Mouse (Mus musculus): Measurements from ENCODE around the gene Timm22. TPM values are rescaled to one million over a fixed set of nuclear protein-coding genes. Genes with fewer than 3 reads are reported as not detected.

Timm22 gene
- total and polyA plus RNA-seq, 3 experiments: 22.8 to 29.9 (median 25.0) TPM

DNA sequence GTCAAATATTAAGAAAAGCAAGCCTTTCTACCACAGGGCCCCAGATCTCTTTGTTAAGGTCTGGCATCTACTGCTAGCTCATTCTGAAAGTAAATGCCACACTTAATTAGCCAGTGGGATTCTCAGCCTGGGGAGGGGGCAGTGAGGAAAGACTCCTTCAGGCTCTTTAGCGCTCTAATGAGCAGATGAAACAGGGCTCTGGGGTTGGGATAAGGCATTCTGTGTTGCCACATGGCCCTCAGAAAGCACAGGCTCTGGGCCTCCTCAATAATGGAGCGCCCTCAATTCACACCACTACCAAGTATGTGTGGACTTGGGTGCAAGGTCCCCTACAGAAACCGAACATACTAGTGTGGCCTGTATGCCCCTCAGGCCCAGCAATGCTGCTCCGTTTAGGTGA, 21.7 kb upstream of the Timm22 start:
- DNase-seq (ENCODE audit: low spot score) (no peak), ATAC-seq (ENCODE audit: extremely low read depth, insufficient number of reproducible peaks, low FRiP score, poor library complexity, severe bottlenecking) (no peak)
- TF ChIP-seq TAL1 (conservative IDR thresholded peaks at IDR 0.05; ENCODE audit: low read depth, low read length) (no peak), GATA2 (IDR thresholded peaks at IDR 0.05; ENCODE audit: borderline replicate concordance, low read depth, low read length) (no peak), CTCF (IDR thresholded peaks at IDR 0.05; ENCODE audit: low read depth, low read length) (no peak), POLR2AphosphoS5 (IDR thresholded peaks at IDR 0.05; ENCODE audit: insufficient replicate concordance, low read depth, low read length) (no peak), GATA1 (IDR thresholded peaks at IDR 0.05; ENCODE audit: borderline replicate concordance, low read length) (no peak)
- H3K36me3 ChIP-seq (replicated peaks): no peaks in the 10 kb centered on the region
- H3K4me1 ChIP-seq (ENCODE audit: insufficient read depth, low read depth, low read length): no peaks in the 10 kb centered on the region
- H3K4me3 ChIP-seq (ENCODE audit: low read depth, low read length): no peak overlapping the region
- no peaks in the 10 kb centered on the region for H3K9me3 ChIP-seq (replicated peaks)
- H3K27me3 ChIP-seq (ENCODE audit: insufficient read depth, low read length): peaks cover 9% of the 10 kb centered on the region; the same call in 1 of the 2 replicates

DNA sequence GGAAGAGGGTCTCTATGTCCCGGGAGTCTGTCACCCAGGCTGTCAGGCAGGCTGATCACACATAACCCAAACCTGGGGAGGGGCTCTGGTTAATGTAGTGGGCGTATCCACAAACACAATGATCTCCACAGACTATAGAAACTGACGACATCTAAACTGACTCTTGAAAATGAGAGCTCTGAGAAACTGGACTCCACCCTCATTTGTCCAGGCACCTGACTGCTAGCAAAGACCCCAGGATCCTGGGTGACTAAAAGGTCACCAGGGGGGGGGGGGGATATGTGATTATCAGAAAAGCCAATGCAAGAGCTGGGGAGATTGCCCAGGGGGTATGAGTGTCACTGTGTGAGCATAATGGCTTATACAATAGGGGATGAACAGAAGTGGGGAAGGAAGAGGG, 21.0 kb upstream of the Timm22 start:
- no peaks in the 10 kb centered on the region for H3K4me1 ChIP-seq (ENCODE audit: insufficient read depth, low read depth, low read length)
- H3K27me3 ChIP-seq (ENCODE audit: insufficient read depth, low read length): peaks cover 7% of the 10 kb centered on the region; the same call in 1 of the 2 replicates
- no peaks in the 10 kb centered on the region for H3K9me3 ChIP-seq (replicated peaks)
- TF ChIP-seq TAL1 (conservative IDR thresholded peaks at IDR 0.05; ENCODE audit: low read depth, low read length) (no peak), CTCF (IDR thresholded peaks at IDR 0.05; ENCODE audit: low read depth, low read length) (no peak), POLR2AphosphoS5 (IDR thresholded peaks at IDR 0.05; ENCODE audit: insufficient replicate concordance, low read depth, low read length) (no peak), GATA1 (IDR thresholded peaks at IDR 0.05; ENCODE audit: borderline replicate concordance, low read length) (no peak), GATA2 (IDR thresholded peaks at IDR 0.05; ENCODE audit: borderline replicate concordance, low read depth, low read length) (no peak)
- H3K36me3 ChIP-seq (replicated peaks): no peaks in the 10 kb centered on the region
- no peak overlapping the region for H3K4me3 ChIP-seq (ENCODE audit: low read depth, low read length)
- ATAC-seq (ENCODE audit: extremely low read depth, insufficient number of reproducible peaks, low FRiP score, poor library complexity, severe bottlenecking) (no peak), DNase-seq (ENCODE audit: low spot score) (no peak)

DNA sequence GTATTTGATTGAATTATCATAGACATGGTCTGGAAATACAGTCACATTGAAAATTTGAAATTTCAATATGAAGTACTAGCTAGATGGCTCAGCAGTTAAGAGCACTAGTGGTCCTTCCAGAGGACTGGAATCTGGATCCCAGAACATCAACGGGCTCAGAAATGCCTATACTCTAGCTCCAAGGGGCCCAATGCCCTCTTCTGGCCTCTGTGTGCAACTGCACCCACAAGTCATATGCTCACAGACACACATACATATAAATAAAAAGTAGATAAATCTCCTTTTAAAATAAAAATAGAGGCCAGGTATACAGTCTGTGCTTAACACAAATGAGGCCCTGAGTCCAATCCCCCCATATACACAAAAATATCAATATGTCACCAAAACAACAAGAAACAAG, 19.7 kb upstream of the Timm22 start:
- no peaks in the 10 kb centered on the region for H3K36me3 ChIP-seq (replicated peaks)
- DNase-seq (ENCODE audit: low spot score): no peak
- no peak for ATAC-seq (ENCODE audit: extremely low read depth, insufficient number of reproducible peaks, low FRiP score, poor library complexity, severe bottlenecking)
- peaks cover 7% of the 10 kb centered on the region; the same call in 1 of the 2 replicates for H3K27me3 ChIP-seq (ENCODE audit: insufficient read depth, low read length)
- no peak for TF ChIP-seq TAL1 (conservative IDR thresholded peaks at IDR 0.05; ENCODE audit: low read depth, low read length)
- TF ChIP-seq CTCF (IDR thresholded peaks at IDR 0.05; ENCODE audit: low read depth, low read length): no peak
- TF ChIP-seq POLR2AphosphoS5 (IDR thresholded peaks at IDR 0.05; ENCODE audit: insufficient replicate concordance, low read depth, low read length): no peak
- TF ChIP-seq GATA1 (IDR thresholded peaks at IDR 0.05; ENCODE audit: borderline replicate concordance, low read length): no peak
- no peak for TF ChIP-seq GATA2 (IDR thresholded peaks at IDR 0.05; ENCODE audit: borderline replicate concordance, low read depth, low read length)
- H3K9me3 ChIP-seq (replicated peaks): no peaks in the 10 kb centered on the region
- H3K4me1 ChIP-seq (ENCODE audit: insufficient read depth, low read depth, low read length): no peaks in the 10 kb centered on the region
- no peak overlapping the region for H3K4me3 ChIP-seq (ENCODE audit: low read depth, low read length)

- ATAC-seq (ENCODE audit: extremely low read depth, insufficient number of reproducible peaks, low FRiP score, poor library complexity, severe bottlenecking): no peak
- TF ChIP-seq TAL1 (conservative IDR thresholded peaks at IDR 0.05; ENCODE audit: low read depth, low read length) (no peak), CTCF (IDR thresholded peaks at IDR 0.05; ENCODE audit: low read depth, low read length) (no peak), GATA2 (IDR thresholded peaks at IDR 0.05; ENCODE audit: borderline replicate concordance, low read depth, low read length) (no peak), POLR2AphosphoS5 (IDR thresholded peaks at IDR 0.05; ENCODE audit: insufficient replicate concordance, low read depth, low read length) (no peak), GATA1 (IDR thresholded peaks at IDR 0.05; ENCODE audit: borderline replicate concordance, low read length) (no peak)
Observed at GRCm38 (mm10) chr11:76388711-76389110, 18.0 kb upstream of the Timm22 start.

DNA sequence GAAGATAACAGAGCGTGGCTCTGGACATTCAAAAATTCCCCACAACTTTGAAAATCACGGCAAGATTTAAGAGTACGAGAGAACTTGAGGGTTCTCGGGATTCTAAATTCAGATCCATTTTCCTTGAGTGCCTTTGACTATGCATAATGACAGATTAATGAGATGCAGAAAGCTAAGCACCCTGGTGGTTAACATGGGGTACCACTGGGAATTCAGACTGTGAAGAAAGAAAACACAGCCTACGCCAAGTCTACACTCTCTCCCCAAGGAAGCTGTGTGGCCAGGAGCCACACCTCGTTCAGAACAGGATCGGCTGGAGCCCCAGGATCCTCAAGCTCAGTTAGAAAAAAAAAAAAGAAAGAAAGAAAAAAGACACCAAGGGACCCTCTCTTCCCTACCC, 14.2 kb upstream of the Timm22 start:
- TF ChIP-seq GATA1 (IDR thresholded peaks at IDR 0.05; ENCODE audit: borderline replicate concordance, low read length): no peak
- no peak for TF ChIP-seq TAL1 (conservative IDR thresholded peaks at IDR 0.05; ENCODE audit: low read depth, low read length)
- TF ChIP-seq CTCF (IDR thresholded peaks at IDR 0.05; ENCODE audit: low read depth, low read length): no peak
- no peak for TF ChIP-seq POLR2AphosphoS5 (IDR thresholded peaks at IDR 0.05; ENCODE audit: insufficient replicate concordance, low read depth, low read length)
- TF ChIP-seq GATA2 (IDR thresholded peaks at IDR 0.05; ENCODE audit: borderline replicate concordance, low read depth, low read length): no peak
- ATAC-seq (ENCODE audit: extremely low read depth, insufficient number of reproducible peaks, low FRiP score, poor library complexity, severe bottlenecking) (no peak), DNase-seq (ENCODE audit: low spot score) (no peak)
- H3K27me3 ChIP-seq (ENCODE audit: insufficient read depth, low read length): peaks cover 5% of the 10 kb centered on the region
- peaks cover under 1% of the 10 kb centered on the region for H3K4me1 ChIP-seq (ENCODE audit: insufficient read depth, low read depth, low read length)
- H3K36me3 ChIP-seq (replicated peaks): no peaks in the 10 kb centered on the region
- no peaks in the 10 kb centered on the region for H3K9me3 ChIP-seq (replicated peaks)
- no peak overlapping the region for H3K4me3 ChIP-seq (ENCODE audit: low read depth, low read length)

More at GRCm38 (mm10) chr11:76388711-76389110, 18.0 kb upstream of the Timm22 start:
- no peak overlapping the region for H3K4me3 ChIP-seq (ENCODE audit: low read depth, low read length)
- H3K27me3 ChIP-seq (ENCODE audit: insufficient read depth, low read length): peaks cover 8% of the 10 kb centered on the region; the same call in 1 of the 2 replicates
- DNase-seq (ENCODE audit: low spot score): no peak
- no peaks in the 10 kb centered on the region for H3K36me3 ChIP-seq (replicated peaks)
- no peaks in the 10 kb centered on the region for H3K4me1 ChIP-seq (ENCODE audit: insufficient read depth, low read depth, low read length)
- no peaks in the 10 kb centered on the region for H3K9me3 ChIP-seq (replicated peaks)

- H3K4me3 ChIP-seq (ENCODE audit: low read depth, low read length): no peak overlapping the region
- DNase-seq (ENCODE audit: low spot score): no peak
- ATAC-seq (ENCODE audit: extremely low read depth, insufficient number of reproducible peaks, low FRiP score, poor library complexity, severe bottlenecking): no peak
- no peak for TF ChIP-seq CTCF (IDR thresholded peaks at IDR 0.05; ENCODE audit: low read depth, low read length)
- TF ChIP-seq GATA2 (IDR thresholded peaks at IDR 0.05; ENCODE audit: borderline replicate concordance, low read depth, low read length): no peak
- peaks cover 5% of the 10 kb centered on the region for H3K4me1 ChIP-seq (ENCODE audit: insufficient read depth, low read depth, low read length)
- peaks cover 10% of the 10 kb centered on the region for H3K27me3 ChIP-seq (ENCODE audit: insufficient read depth, low read length)
- H3K9me3 ChIP-seq (replicated peaks): no peaks in the 10 kb centered on the region
- H3K36me3 ChIP-seq (replicated peaks): no peaks in the 10 kb centered on the region
Observed at GRCm38 (mm10) chr11:76392996-76393395, 13.8 kb upstream of the Timm22 start.

All from G1E (cell line).